Mouse (Mus musculus): ENCODE data around the gene Rpl36al.
"Not testable (repeated sequence)": the region's sequence is repeated elsewhere in the genome, so short reads cannot be mapped to it uniquely, and the experiment has no call there.

Gene Rpl36al

GRCm38 (mm10) chr12:69192637-69193036 is 8.8 kb upstream of the Rpl36al start:
- DNase-seq (ENCODE audit: low spot score), result no peak

- DNase-seq (ENCODE audit: low spot score), result no peak
These were observed 7.5 kb upstream of the Rpl36al start for GRCm38 (mm10) chr12:69191396-69191795.

GRCm38 (mm10) chr12:69190522-69190921 is 6.6 kb upstream of the Rpl36al start:
- no peak for DNase-seq (ENCODE audit: low spot score)

- no peak for DNase-seq (ENCODE audit: low spot score)
These were observed 6.2 kb upstream of the Rpl36al start for GRCm38 (mm10) chr12:69190074-69190473.

GRCm38 (mm10) chr12:69186811-69187471 is 3.1 kb upstream of the Rpl36al start:
- DNase-seq (ENCODE audit: low spot score), result no peak

- no peak for DNase-seq (ENCODE audit: low spot score)
These were observed 1.5 kb upstream of the Rpl36al start for GRCm38 (mm10) chr12:69185371-69185770.

- peak; percentile 76 for DNase-seq (ENCODE audit: low spot score)
These were observed 736 bp upstream of the Rpl36al start for GRCm38 (mm10) chr12:69184342-69185295.

- DNase-seq (ENCODE audit: low spot score), result no peak
These were observed 2.1 kb downstream of the Rpl36al start for GRCm38 (mm10) chr12:69181800-69182199.

GRCm38 (mm10) chr12:69179371-69179770 is 4.5 kb downstream of the Rpl36al start:
- DNase-seq (ENCODE audit: low spot score), result no peak

GRCm38 (mm10) chr12:69177526-69177925 is 6.4 kb downstream of the Rpl36al start:
- no peak for DNase-seq (ENCODE audit: low spot score)

GRCm38 (mm10) chr12:69175975-69176374 is 7.9 kb downstream of the Rpl36al start:
- no peak for DNase-seq (ENCODE audit: low spot score)

- DNase-seq (ENCODE audit: low spot score), result no peak
These were observed 12.6 kb downstream of the Rpl36al start for GRCm38 (mm10) chr12:69171307-69171706.

- DNase-seq (ENCODE audit: low spot score), result peak; percentile 86
These were observed 15.3 kb downstream of the Rpl36al start, which contains the start of gene Lrr1 for GRCm38 (mm10) chr12:69168461-69169106. Gene Lrr1, plus strand, starts transcription at chr12:69168814.

GRCm38 (mm10) chr12:69167656-69168460 is 16.0 kb downstream of the Rpl36al start:
- DNase-seq (ENCODE audit: low spot score), result no peak

- not testable (repeated sequence) for DNase-seq (ENCODE audit: low spot score)
These were observed 16.9 kb downstream of the Rpl36al start for GRCm38 (mm10) chr12:69166861-69167581.

- no peak for DNase-seq (ENCODE audit: low spot score)
These were observed 19.0 kb downstream of the Rpl36al start for GRCm38 (mm10) chr12:69164904-69165303.

- not testable (repeated sequence) for DNase-seq (ENCODE audit: low spot score)
These were observed 20.3 kb downstream of the Rpl36al start for GRCm38 (mm10) chr12:69163586-69163985.

GRCm38 (mm10) chr12:69160677-69161076 is 23.2 kb downstream of the Rpl36al start:
- DNase-seq (ENCODE audit: low spot score), result not testable (repeated sequence)

GRCm38 (mm10) chr12:69159578-69159940 is 24.3 kb downstream of the Rpl36al start:
- no peak for DNase-seq (ENCODE audit: low spot score)

GRCm38 (mm10) chr12:69158765-69159577 is 24.9 kb downstream of the Rpl36al start, which contains the start of gene Rps29:
Gene Rps29, minus strand, starts transcription at chr12:69159186.
- peak; percentile 97 for DNase-seq (ENCODE audit: low spot score)

All from testis, postnatal 14 days (tissue).